Mouse (Mus musculus): ENCODE measurements around the gene Kcnd2. TPM values are rescaled to one million over a fixed set of nuclear protein-coding genes. Genes with fewer than 3 reads are reported as not detected.

The Kcnd2 gene
- total RNA-seq (2021) = 100 to 1,000 TPM; 102 to 109 TPM
- long read RNA-seq, experiment 1, partial matches to known transcripts = 8 of 11 reads
- long read RNA-seq, experiment 1, other reads (novel, unspliced or antisense) = 3 of 11 reads
- long read RNA-seq, experiment 2, partial matches to known transcripts = 4 of 18 reads
- long read RNA-seq, experiment 2, other reads (novel, unspliced or antisense) = 14 of 18 reads

GRCm38 (mm10) chr6:21215491-21216191, at the start of gene Kcnd2:
Kcnd2 (plus strand) TSS chr6:21215503.
- peak within 1 kb of the TSS; percentile 99 for H3K27ac ChIP-seq
- TF ChIP-seq CTCF (conservative IDR thresholded peaks at IDR 0.05) = no peak
- DNase-seq (ENCODE audit: low spot score in 2 of 2) = peak in 1 of 2 experiments; percentile 36
- H3K4me3 ChIP-seq = peak within 1 kb of the TSS; percentile 83

GRCm38 (mm10) chr6:21166611-21167010, 48.7 kb upstream of the Kcnd2 start:
- DNase-seq (ENCODE audit: low spot score in 2 of 2) = no peak
- TF ChIP-seq CTCF (conservative IDR thresholded peaks at IDR 0.05) = no peak

GRCm38 (mm10) chr6:21195341-21195740, 20.0 kb upstream of the Kcnd2 start:
- Histone ChIP-seq H3K4me3 (no peak overlapping the region), H3K27ac (no peak overlapping the region)
- DNase-seq (ENCODE audit: low spot score in 2 of 2) = no peak
- no peak for TF ChIP-seq CTCF (conservative IDR thresholded peaks at IDR 0.05)

More at GRCm38 (mm10) chr6:21166611-21167010, 48.7 kb upstream of the Kcnd2 start:
- no peak overlapping the region for H3K4me3 ChIP-seq
- H3K27ac ChIP-seq = no peak overlapping the region

- H3K4me3 ChIP-seq = peak overlapping the region; percentile 83
- TF ChIP-seq CTCF (conservative IDR thresholded peaks at IDR 0.05) = peak; percentile 85
- DNase-seq (ENCODE audit: low spot score in 2 of 2) = peak; percentile 81 to 83
- peak overlapping the region; percentile 99 for H3K27ac ChIP-seq
These were observed 1.2 kb upstream of the Kcnd2 start for GRCm38 (mm10) chr6:21213865-21214672.

DNA sequence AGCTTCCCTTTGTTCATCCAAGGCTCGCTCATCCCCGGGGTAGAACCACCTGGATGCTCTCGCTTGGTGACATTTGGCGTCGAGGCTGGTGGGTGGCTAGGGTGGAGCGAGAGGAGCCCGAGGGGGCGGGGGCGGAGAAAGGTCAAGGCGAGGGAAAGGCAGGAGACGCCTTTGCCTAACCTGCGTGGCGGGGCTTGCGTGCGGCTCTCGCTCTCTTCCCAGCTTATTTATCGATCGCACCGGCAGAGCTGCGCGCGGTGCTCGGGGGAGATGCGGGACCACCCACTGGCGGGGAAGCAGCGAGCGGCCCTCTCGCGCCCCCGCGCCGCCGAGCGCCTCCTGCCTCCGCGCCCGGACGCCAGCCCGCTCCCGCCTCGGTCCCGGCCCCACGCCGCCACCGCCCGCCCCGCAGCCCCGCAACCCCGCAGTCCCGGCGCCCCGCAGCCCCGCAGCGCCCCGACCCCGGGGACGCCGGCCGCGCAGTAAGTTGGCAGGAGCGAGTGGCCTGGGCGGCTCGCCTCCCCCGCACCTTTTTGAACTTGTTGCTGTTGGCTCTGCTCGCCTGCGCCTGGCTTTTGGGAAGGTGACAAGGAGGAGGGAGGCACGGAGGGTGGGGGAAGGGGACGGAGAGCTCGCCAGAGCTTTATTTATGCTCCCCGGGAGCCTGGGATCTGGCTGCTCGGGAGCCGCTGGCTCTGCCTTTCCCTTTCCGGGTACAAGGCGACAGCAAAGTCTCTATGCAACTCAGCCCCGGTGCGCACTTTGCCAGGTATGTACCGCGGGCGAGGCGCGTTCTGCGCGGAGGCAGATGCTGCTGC, 421 bp upstream of the Kcnd2 start:
- Histone ChIP-seq H3K4me3 (peak overlapping the region; percentile 83), H3K27ac (peak overlapping the region; percentile 99)
- peak; percentile 73 to 74 for DNase-seq (ENCODE audit: low spot score in 2 of 2)
- TF ChIP-seq CTCF (conservative IDR thresholded peaks at IDR 0.05) = no peak

DNA sequence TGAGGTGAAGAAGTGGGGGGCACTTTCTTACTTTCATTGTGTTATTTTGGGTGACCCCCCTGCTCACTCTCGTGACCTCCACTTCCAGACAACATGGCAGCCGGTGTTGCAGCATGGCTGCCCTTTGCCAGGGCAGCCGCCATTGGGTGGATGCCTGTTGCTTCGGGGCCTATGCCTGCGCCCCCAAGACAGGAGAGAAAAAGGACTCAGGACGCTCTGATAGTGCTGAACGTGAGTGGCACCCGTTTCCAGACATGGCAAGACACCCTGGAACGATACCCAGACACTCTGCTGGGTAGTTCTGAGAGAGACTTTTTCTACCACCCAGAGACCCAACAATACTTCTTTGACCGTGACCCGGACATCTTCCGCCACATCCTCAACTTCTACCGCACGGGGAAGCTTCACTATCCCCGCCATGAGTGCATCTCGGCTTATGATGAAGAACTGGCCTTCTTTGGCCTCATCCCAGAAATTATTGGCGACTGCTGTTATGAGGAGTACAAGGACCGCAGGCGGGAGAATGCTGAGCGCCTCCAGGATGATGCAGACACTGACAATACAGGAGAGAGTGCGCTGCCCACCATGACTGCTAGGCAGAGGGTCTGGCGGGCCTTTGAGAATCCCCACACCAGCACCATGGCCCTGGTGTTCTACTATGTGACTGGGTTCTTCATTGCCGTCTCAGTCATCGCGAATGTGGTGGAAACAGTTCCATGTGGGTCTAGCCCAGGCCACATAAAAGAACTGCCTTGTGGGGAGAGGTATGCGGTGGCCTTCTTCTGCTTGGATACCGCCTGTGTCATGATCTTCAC, 1.1 kb downstream of the Kcnd2 start:
- peak overlapping the region; percentile 58 for H3K4me3 ChIP-seq
- H3K27ac ChIP-seq = peak overlapping the region; percentile 99; the same call in 1 of the 2 replicates
- DNase-seq (ENCODE audit: low spot score in 2 of 2) = no peak
- no peak for TF ChIP-seq CTCF (conservative IDR thresholded peaks at IDR 0.05)

DNA sequence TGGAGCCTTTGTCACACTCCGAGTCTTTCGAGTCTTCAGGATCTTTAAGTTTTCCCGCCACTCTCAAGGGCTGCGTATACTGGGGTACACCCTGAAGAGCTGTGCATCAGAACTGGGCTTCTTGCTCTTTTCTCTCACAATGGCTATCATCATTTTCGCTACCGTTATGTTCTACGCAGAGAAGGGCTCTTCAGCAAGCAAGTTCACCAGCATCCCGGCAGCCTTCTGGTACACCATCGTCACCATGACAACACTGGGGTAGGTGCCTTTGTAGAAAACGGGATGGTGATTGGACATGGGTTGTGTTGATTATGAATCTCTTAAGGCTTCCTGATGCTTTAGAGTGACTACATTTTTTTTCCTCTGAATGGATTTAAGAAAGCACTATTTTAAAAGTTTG, 1.9 kb downstream of the Kcnd2 start:
- Histone ChIP-seq H3K4me3 (peak overlapping the region; percentile 58), H3K27ac (no peak overlapping the region)
- no peak for TF ChIP-seq CTCF (conservative IDR thresholded peaks at IDR 0.05)
- no peak for DNase-seq (ENCODE audit: low spot score in 2 of 2)

- DNase-seq (ENCODE audit: low spot score in 2 of 2) = no peak
- TF ChIP-seq CTCF (conservative IDR thresholded peaks at IDR 0.05) = no peak
- Histone ChIP-seq H3K4me3 (peak overlapping the region; percentile 47), H3K27ac (peak overlapping the region; percentile 49)
These were observed 10.8 kb downstream of the Kcnd2 start for GRCm38 (mm10) chr6:21226124-21226523.

DNA sequence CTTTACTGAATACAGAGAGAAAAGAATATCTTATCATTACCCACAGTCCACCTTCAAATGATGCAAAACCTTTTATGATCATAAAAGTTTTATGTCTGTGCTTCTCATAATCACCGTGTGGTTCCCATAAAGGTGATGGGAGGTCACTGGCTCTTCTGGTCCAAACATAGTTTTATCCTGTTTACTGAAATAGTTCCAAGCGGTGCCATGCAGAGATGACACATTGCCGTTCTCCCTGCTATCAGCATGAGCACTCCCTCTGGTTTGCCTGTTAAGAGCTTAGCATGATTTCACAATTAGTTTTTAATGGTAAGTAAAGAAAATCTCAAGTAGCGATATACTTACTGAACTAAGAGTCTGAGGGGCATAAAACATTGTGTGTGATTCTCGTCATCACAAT, 43.7 kb downstream of the Kcnd2 start:
- no peak for TF ChIP-seq CTCF (conservative IDR thresholded peaks at IDR 0.05)
- Histone ChIP-seq H3K4me3 (no peak overlapping the region), H3K27ac (no peak overlapping the region)
- no peak for DNase-seq (ENCODE audit: low spot score in 2 of 2)

- TF ChIP-seq CTCF (conservative IDR thresholded peaks at IDR 0.05) = no peak
- no peak for DNase-seq (ENCODE audit: low spot score in 2 of 2)
- no peak overlapping the region for H3K4me3 ChIP-seq
- no peak overlapping the region for H3K27ac ChIP-seq
These were observed 52.6 kb downstream of the Kcnd2 start for GRCm38 (mm10) chr6:21267897-21268296.

DNA sequence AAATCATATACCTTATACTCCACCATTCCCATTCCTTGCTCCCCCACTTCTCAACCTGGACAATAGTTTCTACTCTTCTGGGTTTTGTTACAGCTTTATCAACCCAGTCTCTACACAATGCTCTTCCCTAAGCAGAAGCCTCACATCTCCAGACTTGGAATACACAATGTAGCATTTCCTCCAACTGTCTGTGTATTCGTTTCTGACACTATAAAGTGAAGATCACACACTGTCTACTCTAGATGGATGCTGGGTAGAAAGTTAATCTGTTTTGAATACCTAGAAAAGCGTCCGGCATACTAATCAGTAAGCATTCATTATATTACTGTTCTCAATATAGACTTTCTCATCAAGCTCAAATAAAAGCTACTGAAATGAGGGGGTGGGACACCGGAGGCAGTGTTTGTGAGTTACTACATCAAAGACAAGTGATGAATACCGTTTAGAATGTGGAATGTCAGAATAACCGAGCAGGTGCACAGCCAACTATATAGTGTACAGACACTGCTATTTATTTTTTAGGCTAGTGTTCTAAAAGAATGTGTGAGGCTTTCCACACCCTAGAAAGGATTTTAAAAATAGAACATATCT, 62.1 kb downstream of the Kcnd2 start:
- DNase-seq (ENCODE audit: low spot score in 2 of 2) = no peak
- no peak for TF ChIP-seq CTCF (conservative IDR thresholded peaks at IDR 0.05)
- H3K4me3 ChIP-seq = no peak overlapping the region
- no peak overlapping the region for H3K27ac ChIP-seq
